Mouse (Mus musculus): ENCODE measurements at regions not wholly inside any gene's neighbourhood (a gene's known extent, or its start where the extent isn't known, plus 50 kb on each side); places are given as distances from the start of the nearest gene placed in this dataset.

GRCm38 (mm10) chrX:57708501-57708900 lies 204.9 kb upstream of the Gpr101 start:
- no peak for TF ChIP-seq EP300 (IDR thresholded peaks at IDR 0.05; ENCODE audit: low read depth)
- TF ChIP-seq CTCF (IDR thresholded peaks at IDR 0.05; ENCODE audit: low read depth) = no peak

All from liver, embryonic 14.5 days (tissue).